Mouse (Mus musculus) cerebellum, adult 9-10 months (tissue): ENCODE measurements at regions not wholly inside any gene's neighbourhood (a gene's known extent, or its start where the extent isn't known, plus 50 kb on each side); places are given as distances from the start of the nearest gene placed in this dataset.

ENCODE experiments used
- DNase-seq: peaks from one replicate; pipeline ENCODE4 v3.0.0; 2022

GRCm38 (mm10) chr3:137105930-137106329, 234.9 kb upstream of the Emcn start:
- DNase-seq, result no peak

GRCm38 (mm10) chr3:137108197-137108596, 232.7 kb upstream of the Emcn start:
- DNase-seq, result peak; percentile 45

- DNase-seq, result peak; percentile 98
Observed at GRCm38 (mm10) chr3:137109786-137110185, 231.1 kb upstream of the Emcn start.

GRCm38 (mm10) chr3:137110485-137110884, 230.4 kb upstream of the Emcn start:
- peak; percentile 99 for DNase-seq

GRCm38 (mm10) chr3:137129967-137130366, 210.9 kb upstream of the Emcn start:
- no peak for DNase-seq

GRCm38 (mm10) chr3:137142041-137142440, 198.8 kb upstream of the Emcn start:
- DNase-seq, result no peak

GRCm38 (mm10) chr3:137146062-137146461, 194.8 kb upstream of the Emcn start:
- no peak for DNase-seq

GRCm38 (mm10) chr3:137147405-137147804, 193.5 kb upstream of the Emcn start:
- DNase-seq, result no peak

GRCm38 (mm10) chr3:137150414-137151010, 190.4 kb upstream of the Emcn start:
- peak; percentile 68 for DNase-seq

GRCm38 (mm10) chr3:137151431-137151830, 189.4 kb upstream of the Emcn start:
- DNase-seq, result no peak

- DNase-seq, result no peak
Observed at GRCm38 (mm10) chr3:137153234-137153633, 187.6 kb upstream of the Emcn start.

- DNase-seq, result no peak
Observed at GRCm38 (mm10) chr3:137154200-137155042, 186.4 kb upstream of the Emcn start.

GRCm38 (mm10) chr3:137155043-137155404, 185.8 kb upstream of the Emcn start:
- DNase-seq, result no peak

GRCm38 (mm10) chr3:137156250-137156975, 184.5 kb upstream of the Emcn start:
- no peak for DNase-seq

GRCm38 (mm10) chr3:137189035-137189434, 151.8 kb upstream of the Emcn start:
- no peak for DNase-seq

GRCm38 (mm10) chr3:137190489-137190888, 150.4 kb upstream of the Emcn start:
- no peak for DNase-seq

- DNase-seq, result no peak
Observed at GRCm38 (mm10) chr3:137191009-137191408, 149.9 kb upstream of the Emcn start.

- no peak for DNase-seq
Observed at GRCm38 (mm10) chr3:137193873-137194272, 147.0 kb upstream of the Emcn start.

GRCm38 (mm10) chr3:137211667-137212066, 129.2 kb upstream of the Emcn start:
- DNase-seq, result peak; percentile 11

- no peak for DNase-seq
Observed at GRCm38 (mm10) chr3:137216036-137216435, 124.8 kb upstream of the Emcn start.

GRCm38 (mm10) chr3:137217245-137217644, 123.6 kb upstream of the Emcn start:
- DNase-seq, result no peak

GRCm38 (mm10) chr3:137217926-137218325, 122.9 kb upstream of the Emcn start:
- DNase-seq, result no peak

- DNase-seq, result no peak
Observed at GRCm38 (mm10) chr3:137226151-137226550, 114.7 kb upstream of the Emcn start.
